Mouse (Mus musculus) erythroblast, embryonic 14.5 days (primary cell): Measurements from ENCODE around the gene Eps15.

Experiments
- GATA1 ChIP-seq: IDR thresholded peaks from 2 replicates; pipeline ENCODE4 v1.6.1; 2012; ENCODE audit warnings: low read length, inconsistent platforms, mixed read lengths
- TAL1 ChIP-seq: IDR thresholded peaks from 3 replicates; pipeline ENCODE4 v1.6.1; 2012; ENCODE audit warnings: low read length, inconsistent platforms, mixed read lengths

DNA sequence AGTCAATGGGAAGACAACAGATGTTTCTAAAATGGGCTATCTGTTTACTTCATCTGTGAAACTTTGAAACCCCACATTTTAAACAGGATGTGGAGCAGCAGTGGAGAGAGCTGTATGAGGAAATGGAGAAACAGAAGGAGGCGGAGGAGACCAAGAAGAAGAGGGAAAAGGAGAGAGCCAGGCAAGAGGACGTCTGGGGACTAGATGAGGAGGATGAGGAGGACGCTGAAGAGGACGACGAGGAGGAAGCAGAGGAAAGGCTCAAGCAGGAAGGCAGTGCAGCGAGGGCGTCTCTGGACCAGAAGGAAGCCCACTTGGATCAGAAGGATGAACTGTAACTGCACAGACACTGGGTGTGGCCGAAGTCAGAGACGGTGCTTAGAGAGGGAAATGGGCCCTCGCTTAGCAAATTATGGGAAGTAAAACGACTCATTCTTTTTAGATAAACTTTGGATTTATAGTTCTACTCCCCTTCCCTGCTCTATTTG is 26.4 kb upstream of the Eps15 start:
- no peak for TF ChIP-seq TAL1
- no peak for TF ChIP-seq GATA1
